Mouse (Mus musculus) brain, embryonic 14.5 days (tissue): ENCODE data around the gene Rap1gap2.

Experiments used
- CTCF ChIP-seq: fragments of 200-500 bp; IDR thresholded peaks from 2 replicates; pipeline ENCODE4 v1.5.1; 2012; ENCODE audit warnings: inconsistent platforms, mild to moderate bottlenecking, moderate library complexity, borderline replicate concordance; ENCODE audit not compliant: insufficient read depth, insufficient read length; ENCODE audit errors: extremely low read depth
- POLR2A ChIP-seq: fragments of 200-500 bp; IDR thresholded peaks from 2 replicates; pipeline ENCODE4 v1.6.1; 2012; ENCODE audit warnings: mild to moderate bottlenecking, inconsistent platforms, borderline replicate concordance; ENCODE audit not compliant: poor library complexity, insufficient read depth, insufficient read length, severe bottlenecking; ENCODE audit errors: extremely low read depth

GRCm38 (mm10) chr11:74525205-74525604 is 85.5 kb downstream of the Rap1gap2 start:
- TF ChIP-seq CTCF (no peak), POLR2A (no peak)
